Mouse (Mus musculus): ENCODE results near the gene Mttp.

Gene Mttp

GRCm38 (mm10) chr3:138051431-138051830 lies 93.3 kb downstream of the Mttp start:
- no peak for DNase-seq (ENCODE audit: low spot score in 2 of 2)

GRCm38 (mm10) chr3:138050772-138051171 lies 94.0 kb downstream of the Mttp start:
- DNase-seq (ENCODE audit: low spot score in 2 of 2): no peak

GRCm38 (mm10) chr3:138049555-138049954 lies 95.2 kb downstream of the Mttp start:
- no peak for DNase-seq (ENCODE audit: low spot score in 2 of 2)

GRCm38 (mm10) chr3:138043316-138043715 lies 101.5 kb downstream of the Mttp start:
- DNase-seq (ENCODE audit: low spot score in 2 of 2): no peak

GRCm38 (mm10) chr3:138041591-138042301 lies 103.0 kb downstream of the Mttp start:
- DNase-seq (ENCODE audit: low spot score in 2 of 2): no peak

- DNase-seq (ENCODE audit: low spot score in 2 of 2): no peak
Measured at GRCm38 (mm10) chr3:138040938-138041337, 103.8 kb downstream of the Mttp start.

Data from frontal cortex, postnatal 25 days (tissue).